In the genomic region with DNA sequence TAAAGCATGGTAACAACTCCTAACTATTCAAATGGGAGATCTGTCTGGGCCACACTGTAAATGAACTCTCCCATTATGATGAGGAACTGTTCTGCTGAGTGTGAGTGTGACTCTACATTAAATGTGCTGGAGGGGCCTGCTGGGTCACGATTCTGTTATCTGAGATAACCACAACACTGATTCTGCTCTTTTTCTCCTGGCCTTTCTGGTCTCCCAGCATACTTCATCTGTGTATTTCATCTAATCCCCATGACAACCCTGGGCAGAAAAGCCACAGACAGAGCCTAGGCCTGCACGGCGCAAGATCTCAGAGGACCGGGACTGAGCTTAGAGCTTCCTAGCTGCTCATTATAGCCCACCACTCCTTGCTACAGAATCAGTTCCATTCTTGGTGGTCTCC, we compare ENCODE assay signal across 26 mouse cellular contexts. TPM values are rescaled to one million over a fixed set of nuclear protein-coding genes. Genes with fewer than 3 reads are reported as not detected.
DNase-seq lines count a peak whose midpoint lies in the region; ATAC-seq and TF ChIP-seq lines count a peak whose summit lies in the region.
"Had no signal": no experiment of that assay in that cellular context is flagged by ENCODE, and none has a peak within 500 bp of the region (broad histone marks: within the 10 kb centered on the region; RNA-seq: fewer than 3 reads in every experiment).

No protein-coding gene starts in this region.

- intact Hi-C loops in left cerebral cortex, adult 2 months (cut with DNase I): no loop called here
- intact Hi-C loops in left cerebral cortex, postnatal 36 days (cut with DNase I): no loop called here
- intact Hi-C loops in gastrocnemius, postnatal 14 days (cut with DNase I; ENCODE audit: low total_unique reads): no loop called here

- H3K27me3 ChIP-seq in liver, embryonic 13.5 days: peaks cover 40% of the 10 kb centered on the region
- 0 out of 2 replicates have a peak, but pooled peaks cover under 1% of the 10 kb centered on the region for H3K27me3 ChIP-seq in intestine, postnatal 0 days (replicated peaks; ENCODE audit: control insufficient read depth, insufficient read depth, low read length)
- H3K27me3 ChIP-seq: embryonic facial prominence, embryonic 13.5 days; forebrain, embryonic 15.5 days; Patski; stomach, embryonic 15.5 days had no signal

- H3K9ac ChIP-seq in liver, embryonic 13.5 days: no peak overlapping the region
- H3K9ac ChIP-seq in intestine, postnatal 0 days (ENCODE audit: low read depth, low read length): no peak overlapping the region
- H3K9ac ChIP-seq: embryonic facial prominence, embryonic 13.5 days; forebrain, embryonic 15.5 days; stomach, embryonic 15.5 days had no signal

- peak; percentile 84 for ATAC-seq in common myeloid progenitor, adult 5-6 weeks (replicated peaks; ENCODE audit: low read depth, poor library complexity, severe bottlenecking)
- ATAC-seq in liver, embryonic 13.5 days (ENCODE audit: low read depth): peak; percentile 77
- no peak for ATAC-seq in intestine, postnatal 0 days
- ATAC-seq: forebrain, embryonic 15.5 days; Patski had no signal

- no peaks in the 10 kb centered on the region for H3K9me3 ChIP-seq in liver, embryonic 13.5 days (replicated peaks)
- no peaks in the 10 kb centered on the region for H3K9me3 ChIP-seq in intestine, postnatal 0 days (ENCODE audit: control insufficient read depth)
- H3K9me3 ChIP-seq: embryonic facial prominence, embryonic 13.5 days; forebrain, embryonic 15.5 days; limb, embryonic 10.5 days; midbrain, embryonic 10.5 days; stomach, embryonic 15.5 days had no signal

- no peak for TF ChIP-seq CTCF in left cerebral cortex, adult 2 months (IDR thresholded peaks at IDR 0.05)
- TF ChIP-seq CTCF in intestine, postnatal 0 days (IDR thresholded peaks at IDR 0.05; ENCODE audit: low read depth): no peak

- WGBS in liver, embryonic 13.5 days (ENCODE audit: insufficient replicate concordance): 12% methylated on average over 4 of the region's 4 CpGs
- 84% methylated on average over 4 of the region's 4 CpGs for WGBS in intestine, postnatal 0 days

- no peak for DNase-seq in left cerebral cortex, adult 2 months (ENCODE audit: extremely low spot score in 1 of 2, low spot score in 2 of 2)
- no peak for DNase-seq in left cerebral cortex, postnatal 36 days (ENCODE audit: low spot score in 2 of 2)
- peak; percentile 24 for DNase-seq in liver, embryonic 13.5 days
- no peak for DNase-seq in kidney, adult 9 months
- no peak for DNase-seq in gastrocnemius, postnatal 14 days
- DNase-seq: adrenal gland, postnatal 10 days; gastrocnemius, postnatal 36 days; heart, postnatal 36 days; kidney, adult 18-20 months; kidney, postnatal 10 days; lung, adult 18-20 months; lung, postnatal 14 days; retina, postnatal 1 day; thymus, adult 18-20 months; thymus, postnatal 4 days had no signal

- H3K4me1 ChIP-seq in liver, embryonic 13.5 days (replicated peaks): peaks cover 32% of the 10 kb centered on the region
- no peaks in the 10 kb centered on the region for H3K4me1 ChIP-seq in intestine, postnatal 0 days (replicated peaks; ENCODE audit: control insufficient read depth, insufficient read depth, low read length)

- H3K36me3 ChIP-seq in liver, embryonic 13.5 days: no peaks in the 10 kb centered on the region
- H3K36me3 ChIP-seq in intestine, postnatal 0 days (ENCODE audit: control insufficient read depth, insufficient read depth): no peaks in the 10 kb centered on the region
- H3K36me3 ChIP-seq: embryonic facial prominence, embryonic 13.5 days; forebrain, embryonic 15.5 days; limb, embryonic 10.5 days; midbrain, embryonic 10.5 days; stomach, embryonic 15.5 days had no signal

- peak overlapping the region; percentile 97 for H3K27ac ChIP-seq in left cerebral cortex, adult 2 months
- no peak overlapping the region for H3K27ac ChIP-seq in liver, embryonic 13.5 days
- H3K27ac ChIP-seq in intestine, postnatal 0 days (ENCODE audit: low read depth, low read length): no peak overlapping the region
- H3K27ac ChIP-seq: embryonic facial prominence, embryonic 13.5 days; forebrain, embryonic 15.5 days; limb, embryonic 10.5 days; midbrain, embryonic 10.5 days; stomach, embryonic 15.5 days had no signal

- H3K4me3 ChIP-seq in left cerebral cortex, adult 2 months: peak overlapping the region; percentile 71
- H3K4me3 ChIP-seq in liver, embryonic 13.5 days (replicated peaks): no peak overlapping the region
- no peak overlapping the region for H3K4me3 ChIP-seq in intestine, postnatal 0 days (ENCODE audit: low read depth, low read length)
- H3K4me3 ChIP-seq: embryonic facial prominence, embryonic 13.5 days; forebrain, embryonic 15.5 days; limb, embryonic 10.5 days; midbrain, embryonic 10.5 days; stomach, embryonic 15.5 days had no signal

- H3K4me2 ChIP-seq in liver, embryonic 13.5 days: no peak overlapping the region
- H3K4me2 ChIP-seq in intestine, postnatal 0 days (replicated peaks; ENCODE audit: low read depth): no peak overlapping the region
- H3K4me2 ChIP-seq: embryonic facial prominence, embryonic 13.5 days; forebrain, embryonic 15.5 days; stomach, embryonic 15.5 days had no signal

RNA-seq across cellular contexts. Expression of gene Mras, which starts 4.7 kb away (rescaled TPM):
- 100 to 1,000 TPM; 166 TPM for total RNA-seq in left cerebral cortex, adult 2 months (2021)
- total RNA-seq in left cerebral cortex, postnatal 36 days (2021): 100 to 1,000 TPM; 151 to 157 TPM
- total RNA-seq in common myeloid progenitor, adult 5-6 weeks (2017): 0.82 TPM in 1 of 2 replicates, not detected in the other
- 3.2 and 5.5 TPM in 2 replicates for polyA plus RNA-seq in liver, embryonic 13.5 days (2015; fragmentation: Nextera tagmentation; extraction: Ambion mirVana)
- polyA plus RNA-seq in intestine, postnatal 0 days (2015; fragmentation: Nextera tagmentation; extraction: Ambion mirVana): 7.6 and 9.5 TPM in 2 replicates
- 1 to 10 TPM; 6.8 to 7.7 TPM for total RNA-seq in gastrocnemius, postnatal 14 days (2021)

RNA-seq across cellular contexts. Expression of gene Nme9, which starts 18.8 kb away (rescaled TPM):
- not detected for total RNA-seq in left cerebral cortex, adult 2 months (2021)
- not detected for total RNA-seq in left cerebral cortex, postnatal 36 days (2021)
- total RNA-seq in common myeloid progenitor, adult 5-6 weeks (2017): not detected in 2 replicates
- polyA plus RNA-seq in liver, embryonic 13.5 days (2015; fragmentation: Nextera tagmentation; extraction: Ambion mirVana): not detected in 2 replicates
- polyA plus RNA-seq in intestine, postnatal 0 days (2015; fragmentation: Nextera tagmentation; extraction: Ambion mirVana): 0.46 and 0.71 TPM in 2 replicates
- not detected for total RNA-seq in gastrocnemius, postnatal 14 days (2021)
- total RNA-seq: adrenal gland, postnatal 10 days; gastrocnemius, postnatal 36 days; heart, postnatal 36 days; left cerebral cortex, adult 18-20 months; neutrophil, adult 5-6 weeks had no signal
- polyA plus RNA-seq: embryonic facial prominence, embryonic 13.5 days; heart, embryonic 14.5 days; limb, embryonic 10.5 days; midbrain, embryonic 10.5 days; Patski had no signal

Comparison
In these comparisons a context has a peak if more than half of its experiments do, and no peak if none do; other contexts are left out.
1. RNA of gene Mras, which starts 4.7 kb away (total RNA-seq): 166 TPM in left cerebral cortex, adult 2 months and 151 to 157 TPM in left cerebral cortex, postnatal 36 days; 6.8 to 7.7 TPM in gastrocnemius, postnatal 14 days and 0.82 TPM in common myeloid progenitor, adult 5-6 weeks; every median in the first group is over 10 times any median in the second.